Mouse (Mus musculus) central nervous system, embryonic 18 days (tissue): ENCODE results near the gene H2-T22. TPM values are rescaled to one million over a fixed set of nuclear protein-coding genes. Genes with fewer than 3 reads are reported as not detected.

Experiments used
- polyA plus RNA-seq: library from polyadenylated mRNA; depleted of rRNA; stranded (reverse); fragments of >200 nt; gene quantifications from 2 replicates; pipeline ENCODE4 v1.2.3, GENCODE M21; 2012; rRNA removed

H2-T22 gene
- 8.2 and 8.8 TPM in 2 replicates for polyA plus RNA-seq

GRCm38 (mm10) chr17:36042610-36043169 lies at the start of gene H2-T22, which contains the start of gene Gm6034:
TSS of gene H2-T22 (minus strand) at chr17:36042747.
TSS of gene Gm6034 (plus strand) at chr17:36042961.

GRCm38 (mm10) chr17:36058362-36058761 lies 15.8 kb upstream of the H2-T22 start, which contains the start of gene Gm11127:
TSS of gene Gm11127 (minus strand) at chr17:36058371.

GRCm38 (mm10) chr17:36032351-36032875 lies 10.1 kb downstream of the H2-T22 start, which contains the start of gene H2-T23:
TSS of gene H2-T23 (minus strand) at chr17:36032855.

GRCm38 (mm10) chr17:36020191-36021073 lies 22.1 kb downstream of the H2-T22 start, which contains the start of gene H2-T24:
TSS of gene H2-T24 (minus strand) at chr17:36020560.

Other genes starting within 250 kb of the H2-T22 start
- gene Ier3, start 221.1 kb downstream of the H2-T22 start, polyA plus RNA-seq, result 7.9 and 9.5 TPM in 2 replicates
- 149 and 160 TPM in 2 replicates for gene Flot1, start 219.5 kb downstream of the H2-T22 start, polyA plus RNA-seq
- 2,694 and 2,976 TPM in 2 replicates for gene Tubb5, start 204.4 kb downstream of the H2-T22 start, polyA plus RNA-seq
- 15.9 and 16.6 TPM in 2 replicates for gene Mdc1, start 201.2 kb downstream of the H2-T22 start, polyA plus RNA-seq
- gene Nrm, start 181.4 kb downstream of the H2-T22 start, polyA plus RNA-seq, result 18.0 and 21.4 TPM in 2 replicates
- 29.3 and 32.5 TPM in 2 replicates for gene Ppp1r18, start 177.2 kb downstream of the H2-T22 start, polyA plus RNA-seq
- 47.6 and 53.6 TPM in 2 replicates for gene Dhx16, start 162.9 kb downstream of the H2-T22 start, polyA plus RNA-seq
- gene 2310061I04Rik, start 145.3 kb downstream of the H2-T22 start, polyA plus RNA-seq, result 93.8 and 104 TPM in 2 replicates
- gene Atat1, start 132.7 kb downstream of the H2-T22 start, polyA plus RNA-seq, result 448 and 535 TPM in 2 replicates
- 52.4 and 53.0 TPM in 2 replicates for gene Mrps18b, start 126.4 kb downstream of the H2-T22 start, polyA plus RNA-seq
- 37.8 and 40.7 TPM in 2 replicates for gene Ppp1r10, start 126.3 kb downstream of the H2-T22 start, polyA plus RNA-seq
- gene Abcf1, start 73.0 kb downstream of the H2-T22 start, polyA plus RNA-seq, result 77.3 and 77.5 TPM in 2 replicates
- gene Gnl1, start 62.9 kb downstream of the H2-T22 start, polyA plus RNA-seq, result 45.2 and 54.4 TPM in 2 replicates
- gene Prr3, start 62.5 kb downstream of the H2-T22 start, polyA plus RNA-seq, result 72.9 and 85.4 TPM in 2 replicates
- gene H2-T24, start 22.2 kb downstream of the H2-T22 start, polyA plus RNA-seq, result 0.26 and 0.44 TPM in 2 replicates
- gene H2-T23, start 9.9 kb downstream of the H2-T22 start, polyA plus RNA-seq, result 8.9 and 9.5 TPM in 2 replicates
- not detected in 2 replicates for gene Gm6034, start 214 bp upstream of the H2-T22 start, polyA plus RNA-seq
- 0.04 TPM in 1 of 2 replicates, not detected in the other for gene Gm11127, start 15.6 kb upstream of the H2-T22 start, polyA plus RNA-seq
- gene Gm19684, start 78.9 kb upstream of the H2-T22 start, polyA plus RNA-seq, result not detected in 2 replicates
- gene Gm7030, start 86.7 kb upstream of the H2-T22 start, polyA plus RNA-seq, result not detected in 2 replicates
- gene Gm8909, start 125.8 kb upstream of the H2-T22 start, polyA plus RNA-seq, result not detected in 2 replicates
- not detected in 2 replicates for gene H2-T3, start 147.5 kb upstream of the H2-T22 start, polyA plus RNA-seq
- 103 and 109 TPM in 2 replicates for gene Rpp21, start 215.3 kb upstream of the H2-T22 start, polyA plus RNA-seq
- gene Trim39, start 229.5 kb upstream of the H2-T22 start, polyA plus RNA-seq, result 42.3 and 44.5 TPM in 2 replicates
- gene H2-M10.2, start 243.7 kb upstream of the H2-T22 start, polyA plus RNA-seq, result not detected in 2 replicates